Mouse (Mus musculus) activated CD4-positive, CD25-positive, alpha-beta regulatory T cell (primary cell): ENCODE data around the gene Pdlim7. TPM values are rescaled to one million over a fixed set of nuclear protein-coding genes. Genes with fewer than 3 reads are reported as not detected.

Experiments
- polyA plus RNA-seq, 2 experiments: library from polyadenylated mRNA; unstranded; fragments of 100-300 nt; shearing (Covaris generic); gene quantifications; one replicate each; pipeline ENCODE4 v1.2.1; 2017

Gene Pdlim7
- 10 to 100 TPM; 10.3 to 12.4 TPM for polyA plus RNA-seq

DNA sequence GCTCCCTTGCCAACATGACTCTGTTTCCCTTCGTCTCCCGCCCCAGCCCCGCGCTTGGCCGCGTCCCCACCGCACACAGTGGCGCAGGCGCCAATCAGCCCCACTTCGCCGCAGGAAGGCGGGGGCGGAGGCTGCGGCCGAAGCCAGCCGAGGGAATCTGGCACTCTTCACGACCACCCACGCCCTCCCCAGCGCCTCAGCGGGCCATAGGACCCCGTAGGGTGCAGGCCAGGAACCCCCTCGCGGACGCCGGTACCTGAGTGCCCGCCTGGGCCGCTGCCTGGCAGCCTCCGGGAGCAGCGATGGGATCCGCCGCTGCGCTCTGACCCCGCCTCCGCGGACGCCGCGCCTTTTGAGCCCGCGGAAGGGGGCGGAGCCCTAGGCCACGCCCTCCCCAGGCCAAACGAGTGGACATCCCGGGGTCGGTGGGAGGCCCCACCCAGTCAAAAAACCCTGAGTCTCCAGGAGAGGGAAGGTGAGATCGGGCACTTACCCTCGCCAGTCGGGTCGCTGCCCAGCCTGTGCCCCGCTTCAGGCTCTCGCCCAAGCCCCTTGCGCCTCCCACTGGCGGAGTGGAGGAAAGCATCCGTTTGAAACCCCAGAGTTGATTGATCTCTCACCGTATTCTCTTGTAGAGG, at the start of gene Pdlim7:
Gene Pdlim7, minus strand, starts transcription at position 566 of the 638 bp plus-strand sequence.

DNA sequence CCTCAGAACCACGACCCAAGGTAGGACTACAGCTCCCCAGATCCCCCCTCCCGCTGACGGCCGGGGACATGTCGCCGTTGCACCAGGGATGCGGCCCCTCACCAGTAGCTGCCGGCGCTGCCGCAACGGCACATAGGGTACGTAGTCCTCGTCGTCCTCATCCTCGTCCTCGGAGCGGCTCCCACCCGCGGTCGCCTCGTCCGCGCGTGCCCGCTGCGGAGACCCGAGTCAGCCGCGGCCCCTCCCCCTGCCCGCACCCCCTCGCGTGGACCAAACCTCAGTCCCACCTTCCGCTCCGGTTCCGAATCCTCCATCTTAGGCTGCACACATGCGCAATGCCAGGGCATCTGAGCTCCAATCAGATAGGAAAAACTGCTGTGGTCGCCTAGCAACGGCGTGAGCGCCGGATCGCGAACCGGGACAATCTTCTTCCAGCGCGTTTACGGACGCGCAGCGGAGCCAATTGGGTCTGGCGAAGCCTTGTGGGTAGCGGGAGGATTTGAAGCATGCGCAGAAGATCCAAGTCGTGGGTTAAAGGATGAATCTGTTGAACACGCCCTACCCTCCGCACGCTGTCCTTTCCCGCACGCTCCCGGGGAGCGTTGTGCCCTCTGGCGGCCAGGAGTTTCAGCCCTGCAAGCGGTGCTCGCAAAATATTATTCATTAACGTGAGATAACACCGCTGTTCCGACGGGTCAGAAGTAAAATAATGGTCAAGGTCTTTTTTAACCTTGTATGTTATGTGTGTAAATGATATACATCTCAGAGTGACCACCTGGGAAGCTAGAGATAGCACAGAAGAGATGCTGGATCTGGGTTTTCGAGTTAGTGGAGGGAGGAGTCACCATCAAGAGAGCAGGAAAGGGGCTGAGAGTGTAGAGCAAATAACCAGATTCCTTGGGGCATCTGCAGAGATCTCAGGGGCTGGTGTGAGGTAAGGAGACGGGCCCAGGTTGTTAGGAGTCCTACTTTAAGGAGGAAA, 23.0 kb upstream of the Pdlim7 start, which contains the start of gene Ddx41:
Gene Ddx41, minus strand, starts transcription at position 465 of the 982 bp plus-strand sequence.

DNA sequence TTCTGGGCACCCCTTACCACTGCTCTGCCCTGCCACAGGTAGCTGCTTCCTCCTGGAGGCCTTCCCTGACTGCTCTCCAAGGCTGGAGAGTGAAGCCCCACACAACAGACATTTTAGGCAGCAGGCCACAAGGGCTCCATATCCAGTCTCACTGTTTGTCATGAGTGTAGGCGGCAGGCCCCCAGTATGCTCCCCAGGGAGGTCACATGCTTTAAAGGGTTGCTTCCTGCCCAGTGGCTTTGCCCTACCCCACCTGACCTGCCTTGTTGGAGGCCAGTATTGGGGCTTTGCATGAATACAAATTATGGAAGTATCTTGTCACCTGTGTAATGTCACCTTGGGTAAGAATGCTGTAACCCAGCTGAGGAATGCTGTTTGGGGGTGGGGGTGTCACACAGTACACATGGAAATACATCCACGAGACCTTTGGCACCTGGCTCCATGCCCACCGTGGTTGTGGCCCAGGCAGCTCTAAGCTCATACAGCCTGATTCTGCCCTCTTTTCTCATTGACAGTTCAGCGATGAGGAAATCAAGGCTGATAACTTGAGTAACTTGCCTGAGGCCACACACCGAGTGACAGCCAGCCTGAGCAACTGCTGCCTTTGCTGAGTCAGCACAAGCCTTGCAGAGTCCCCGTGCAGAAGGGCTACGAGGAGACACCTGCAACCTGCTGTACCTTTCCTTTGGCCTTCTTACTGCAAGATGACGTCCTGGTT, 15.9 kb upstream of the Pdlim7 start, which contains the start of gene Dok3:
Gene Dok3, minus strand, starts transcription at position 99 of the 718 bp plus-strand sequence.

DNA sequence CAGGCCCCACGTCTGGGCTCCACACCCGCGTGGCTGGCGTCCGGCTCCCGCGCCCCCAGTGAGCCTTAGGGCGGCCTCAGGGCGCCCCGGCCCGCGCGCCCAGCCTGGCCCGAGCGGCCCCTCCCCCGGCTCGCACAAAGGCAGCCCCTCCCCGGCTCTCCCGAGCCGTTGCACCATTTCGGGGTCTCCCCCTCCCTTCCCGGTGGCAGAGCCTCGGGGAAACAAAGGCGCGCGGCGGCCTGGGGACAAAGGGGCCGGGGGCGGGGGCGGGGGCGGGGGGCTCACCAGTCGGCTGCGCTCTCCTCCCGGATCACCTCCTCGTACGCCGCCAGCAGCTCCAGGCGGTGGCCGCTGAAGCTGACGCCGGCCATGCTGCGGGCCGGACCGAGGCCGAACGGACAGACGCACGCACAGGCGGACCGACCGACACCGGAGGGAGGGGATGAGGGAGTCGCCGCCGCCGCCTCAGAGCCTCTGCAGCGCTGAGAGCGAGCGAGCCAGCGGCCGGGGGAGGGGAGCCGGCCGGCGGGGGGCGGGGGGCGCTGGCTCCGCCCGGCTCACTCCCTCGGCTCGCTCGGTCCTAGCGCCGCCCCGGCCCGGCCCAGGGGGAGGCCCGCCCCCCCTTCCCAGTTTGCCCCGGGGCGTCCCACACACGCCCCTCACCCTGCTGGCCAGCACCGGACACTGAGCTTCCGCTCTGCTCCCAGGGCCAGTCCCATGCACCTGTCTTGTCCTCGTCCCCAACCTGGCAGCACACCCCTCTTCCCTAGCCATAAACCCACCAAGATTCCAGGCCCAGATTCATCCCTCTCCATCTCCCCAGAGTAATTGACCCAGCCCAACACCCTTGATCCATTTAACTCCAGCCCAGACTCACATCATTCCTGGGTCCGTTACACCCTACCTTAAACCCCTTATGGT, 25.6 kb downstream of the Pdlim7 start, which contains the start of gene Dbn1:
Gene Dbn1, minus strand, starts transcription at position 534 of the 921 bp plus-strand sequence.

DNA sequence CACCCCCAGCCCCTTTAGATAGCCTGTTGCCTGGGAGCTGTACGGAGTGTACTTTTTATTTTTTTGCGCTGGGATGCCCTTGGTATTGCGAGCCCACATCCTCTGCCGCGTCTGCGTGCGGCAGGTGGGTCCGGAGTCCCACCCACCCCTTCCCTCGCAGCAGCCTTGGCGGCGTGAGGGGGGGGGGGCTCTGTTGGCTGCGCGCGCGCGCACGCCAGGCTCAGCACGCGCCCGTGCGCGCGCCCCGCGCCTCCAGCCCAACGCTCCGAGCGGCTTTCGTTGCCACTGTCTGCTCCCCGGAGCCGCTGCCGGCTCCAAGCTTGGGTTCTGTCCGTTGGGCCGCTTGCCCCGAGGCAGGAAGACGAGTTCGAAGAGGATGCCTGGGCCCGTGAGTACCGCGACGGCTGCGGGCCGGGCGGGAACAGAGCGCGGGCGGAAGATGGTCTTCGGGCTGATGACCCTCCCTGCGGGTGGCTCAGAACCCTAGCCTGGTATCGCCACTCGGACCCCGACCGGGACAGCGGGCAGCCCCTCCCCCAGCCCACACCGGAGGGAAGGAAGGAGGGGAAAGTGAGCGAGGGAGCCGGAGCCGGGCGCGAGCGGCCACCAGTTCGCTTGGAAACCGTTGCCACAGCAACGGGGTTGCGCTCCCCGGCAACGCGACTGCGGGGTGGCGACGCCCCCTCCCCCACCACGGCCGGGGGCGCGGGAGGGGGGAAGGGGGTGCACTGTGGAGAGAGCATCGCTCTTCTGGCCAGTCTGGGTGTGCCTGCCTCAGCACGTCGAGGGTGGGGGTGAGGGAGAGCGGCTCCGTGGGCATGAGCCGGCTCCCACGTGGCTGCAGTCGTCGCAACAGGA, 49.2 kb downstream of the Pdlim7 start, which contains the start of gene Prr7:
Gene Prr7, plus strand, starts transcription at position 241 of the 858 bp plus-strand sequence.

Other genes with a start within 250 kb of the Pdlim7 start
- gene Prelid1, start 193.2 kb downstream of the Pdlim7 start, polyA plus RNA-seq, result 100 to 1,000 TPM; 419 to 452 TPM
- gene Rab24, start 191.7 kb downstream of the Pdlim7 start, polyA plus RNA-seq, result 100 to 1,000 TPM; 121 to 134 TPM
- 10 to 100 TPM in 1 of 2 experiments, 1 to 10 TPM in 1; 6.7 to 11.3 TPM for gene Mxd3, start 183.9 kb downstream of the Pdlim7 start, polyA plus RNA-seq
- 100 to 1,000 TPM; 118 to 171 TPM for gene Lman2, start 150.9 kb downstream of the Pdlim7 start, polyA plus RNA-seq
- 100 to 1,000 TPM in 1 of 2 experiments, 10 to 100 TPM in 1; 85.2 to 155 TPM for gene Rgs14, start 143.9 kb downstream of the Pdlim7 start, polyA plus RNA-seq
- gene Slc34a1, start 115.5 kb downstream of the Pdlim7 start, polyA plus RNA-seq, result under 1 TPM in 1 of 2 experiments, not detected in 1; 0.21 TPM
- not detected for gene Pfn3, start 98.4 kb downstream of the Pdlim7 start, polyA plus RNA-seq
- not detected for gene F12, start 86.9 kb downstream of the Pdlim7 start, polyA plus RNA-seq
- gene Grk6, start 68.6 kb downstream of the Pdlim7 start, polyA plus RNA-seq, result 100 to 1,000 TPM; 307 to 363 TPM
- 10 to 100 TPM in 1 of 2 experiments, 1 to 10 TPM in 1; 5.3 to 12.3 TPM for gene Prr7, start 49.4 kb downstream of the Pdlim7 start, polyA plus RNA-seq
- under 1 TPM; 0.07 to 0.42 TPM for gene Dbn1, start 25.6 kb downstream of the Pdlim7 start, polyA plus RNA-seq
- gene Dok3, start 15.6 kb upstream of the Pdlim7 start, polyA plus RNA-seq, result 1 to 10 TPM; 1.0 to 2.0 TPM
- 10 to 100 TPM; 65.1 to 77.7 TPM for gene Ddx41, start 23.0 kb upstream of the Pdlim7 start, polyA plus RNA-seq
- gene Fam193b, start 57.4 kb upstream of the Pdlim7 start, polyA plus RNA-seq, result 10 to 100 TPM; 48.0 to 51.3 TPM
- 100 to 1,000 TPM; 274 to 325 TPM for gene Tmed9, start 60.1 kb upstream of the Pdlim7 start, polyA plus RNA-seq
- gene B4galt7, start 86.2 kb upstream of the Pdlim7 start, polyA plus RNA-seq, result 10 to 100 TPM; 34.5 to 35.0 TPM
- 10 to 100 TPM; 26.2 to 35.0 TPM for gene Caml, start 109.3 kb upstream of the Pdlim7 start, polyA plus RNA-seq
- gene Ddx46, start 121.4 kb upstream of the Pdlim7 start, polyA plus RNA-seq, result 10 to 100 TPM; 62.9 to 65.4 TPM
- gene B230219D22Rik, start 179.4 kb upstream of the Pdlim7 start, polyA plus RNA-seq, result 10 to 100 TPM; 26.7 to 29.6 TPM
- 10 to 100 TPM; 55.7 to 65.7 TPM for gene Txndc15, start 201.0 kb upstream of the Pdlim7 start, polyA plus RNA-seq
- gene Pcbd2, start 213.7 kb upstream of the Pdlim7 start, polyA plus RNA-seq, result 10 to 100 TPM; 34.2 to 60.7 TPM